Mouse (Mus musculus) ES-Bruce4 (cell line): ENCODE measurements around the gene Tle2.

ENCODE experiments used
- CTCF ChIP-seq: IDR thresholded peaks from one replicate; pipeline ENCODE4 v1.8.1; 2011; ENCODE audit warnings: low read depth, low read length
- EP300 ChIP-seq: IDR thresholded peaks from 2 replicates; pipeline ENCODE4 v1.6.1; 2011; ENCODE audit warnings: low read depth, low read length; ENCODE audit not compliant: insufficient read depth
- POLR2A ChIP-seq: IDR thresholded peaks from one replicate; pipeline ENCODE4 v1.8.1; 2011; ENCODE audit warnings: low read length; ENCODE audit not compliant: insufficient read depth

- TF ChIP-seq POLR2A: no peak
- TF ChIP-seq CTCF: peak; percentile 86
- TF ChIP-seq EP300: peak; percentile 27; the same call in 1 of the 2 replicates
These were observed 9.6 kb upstream of the Tle2 start for GRCm38 (mm10) chr10:81564734-81565133.
